Mouse (Mus musculus): ENCODE measurements around the gene Bcl11a.

DNA sequence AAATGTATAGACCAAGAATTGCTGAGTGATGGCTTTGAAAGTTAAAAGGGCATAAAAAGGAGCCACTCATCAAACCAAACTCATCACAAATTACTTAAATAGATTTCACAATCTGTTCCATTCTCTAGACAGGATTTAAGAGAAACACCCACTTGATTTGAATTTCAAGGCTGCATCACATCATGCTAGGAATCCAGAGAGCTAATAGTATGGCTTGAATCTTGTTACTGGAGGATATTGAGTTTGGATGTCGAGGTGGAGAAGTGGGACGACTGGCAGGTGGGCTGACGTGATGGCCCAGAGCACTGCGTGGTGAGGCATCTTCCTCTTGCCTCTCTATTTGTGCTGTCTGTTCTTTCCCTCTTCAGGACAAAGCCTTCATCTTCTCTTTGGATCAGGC, 99.6 kb downstream of the Bcl11a start:
- TF ChIP-seq CTCF (IDR thresholded peaks at IDR 0.05; ENCODE audit: borderline replicate concordance, insufficient read depth, low read depth, low read length), result no peak
- no peak for TF ChIP-seq POLR2A (IDR thresholded peaks at IDR 0.05; ENCODE audit: borderline replicate concordance, insufficient read depth, low read length)

All from cerebellum, adult 2 months (tissue).